Mouse (Mus musculus) heart, postnatal 0 days (tissue): Measurements from ENCODE around the gene Hdac5.

Experiments
- CTCF ChIP-seq: IDR thresholded peaks from 2 replicates; pipeline ENCODE4 v1.5.1; 2016; ENCODE audit warnings: antibody characterized with exemption, control low read depth, low read depth
- EP300 ChIP-seq: IDR thresholded peaks from 2 replicates; pipeline ENCODE4 v1.6.1; 2016; ENCODE audit warnings: antibody characterized with exemption, low read depth

GRCm38 (mm10) chr11:102208846-102209245, 21.1 kb downstream of the Hdac5 start:
- no peak for TF ChIP-seq EP300
- no peak for TF ChIP-seq CTCF
